Mouse (Mus musculus): ENCODE measurements around the gene Pygm.

Gene Pygm

GRCm38 (mm10) chr19:6384128-6384527 lies at the start of gene Pygm:
TSS of gene Pygm (plus strand) at chr19:6384399.
- DNase-seq, result no peak

- peak; percentile 90 for DNase-seq
These were observed 49.3 kb upstream of the Pygm start, which contains the start of gene Men1 for GRCm38 (mm10) chr19:6334673-6335457. TSS of gene Men1 (plus strand) at chr19:6334979.

DNA sequence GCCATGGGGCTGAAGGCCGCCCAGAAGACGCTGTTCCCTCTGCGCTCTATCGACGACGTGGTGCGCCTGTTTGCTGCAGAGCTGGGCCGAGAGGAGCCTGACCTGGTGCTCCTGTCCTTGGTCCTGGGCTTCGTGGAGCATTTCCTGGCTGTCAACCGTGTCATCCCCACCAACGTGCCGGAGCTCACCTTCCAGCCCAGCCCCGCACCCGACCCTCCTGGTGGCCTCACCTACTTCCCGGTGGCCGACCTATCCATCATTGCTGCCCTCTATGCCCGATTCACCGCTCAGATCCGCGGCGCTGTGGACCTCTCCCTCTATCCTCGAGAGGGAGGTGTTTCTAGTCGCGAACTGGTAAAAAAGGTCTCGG lies 48.8 kb upstream of the Pygm start:
- DNase-seq, result peak; percentile 34

DNA sequence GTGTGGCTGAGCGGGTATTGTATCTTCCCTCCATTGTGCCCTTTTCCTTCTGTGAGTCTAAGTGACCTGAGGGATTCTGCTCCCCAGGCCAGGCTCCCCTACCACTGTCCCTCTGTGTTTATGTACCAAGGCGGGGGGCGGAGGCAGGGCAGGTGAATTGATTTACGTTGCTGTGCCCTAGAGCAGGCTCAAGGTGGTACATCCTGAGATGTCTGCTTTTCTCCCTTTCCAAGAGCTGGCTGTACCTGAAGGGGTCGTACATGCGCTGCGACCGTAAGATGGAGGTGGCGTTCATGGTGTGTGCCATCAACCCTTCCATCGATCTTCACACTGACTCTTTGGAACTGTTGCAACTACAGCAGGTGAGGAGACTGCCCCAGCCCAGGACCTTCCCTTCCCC lies 47.3 kb upstream of the Pygm start:
- no peak for DNase-seq

DNA sequence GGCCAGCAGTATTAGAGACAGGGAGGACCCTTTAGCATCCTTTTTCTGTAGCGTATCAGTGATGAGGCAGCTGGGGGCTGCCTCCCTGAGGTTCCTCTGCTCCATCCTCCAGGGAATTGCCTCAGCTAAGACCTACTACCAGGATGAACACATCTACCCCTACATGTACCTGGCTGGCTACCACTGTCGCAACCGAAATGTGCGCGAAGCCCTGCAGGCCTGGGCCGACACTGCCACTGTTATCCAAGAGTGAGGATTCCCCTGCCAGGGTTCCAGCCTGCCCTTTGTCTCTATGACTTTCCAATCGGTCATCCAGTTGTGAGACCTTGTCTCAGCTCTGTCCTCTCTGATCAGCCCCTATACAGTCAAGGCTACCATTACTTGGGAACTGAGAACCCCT lies 46.0 kb upstream of the Pygm start:
- DNase-seq, result no peak

DNA sequence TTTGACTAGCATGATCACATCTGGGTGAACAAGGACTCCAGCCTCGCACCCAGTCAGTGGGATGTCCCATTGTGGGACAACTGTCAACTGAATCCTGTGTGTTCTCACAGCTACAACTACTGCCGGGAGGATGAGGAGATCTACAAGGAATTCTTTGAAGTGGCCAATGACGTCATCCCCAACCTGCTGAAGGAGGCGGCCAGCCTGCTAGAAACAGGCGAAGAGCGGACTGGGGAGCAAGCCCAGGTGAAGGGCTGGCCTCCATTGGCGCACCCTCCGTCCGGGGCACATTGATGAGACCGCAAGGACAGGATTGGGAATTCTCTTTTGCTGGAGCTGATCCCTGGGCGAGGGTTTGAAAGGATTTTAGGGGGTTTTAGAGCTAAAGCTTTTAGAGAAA lies 45.5 kb upstream of the Pygm start:
- no peak for DNase-seq

- no peak for DNase-seq
These were observed 45.0 kb upstream of the Pygm start for GRCm38 (mm10) chr19:6339191-6339590.

DNA sequence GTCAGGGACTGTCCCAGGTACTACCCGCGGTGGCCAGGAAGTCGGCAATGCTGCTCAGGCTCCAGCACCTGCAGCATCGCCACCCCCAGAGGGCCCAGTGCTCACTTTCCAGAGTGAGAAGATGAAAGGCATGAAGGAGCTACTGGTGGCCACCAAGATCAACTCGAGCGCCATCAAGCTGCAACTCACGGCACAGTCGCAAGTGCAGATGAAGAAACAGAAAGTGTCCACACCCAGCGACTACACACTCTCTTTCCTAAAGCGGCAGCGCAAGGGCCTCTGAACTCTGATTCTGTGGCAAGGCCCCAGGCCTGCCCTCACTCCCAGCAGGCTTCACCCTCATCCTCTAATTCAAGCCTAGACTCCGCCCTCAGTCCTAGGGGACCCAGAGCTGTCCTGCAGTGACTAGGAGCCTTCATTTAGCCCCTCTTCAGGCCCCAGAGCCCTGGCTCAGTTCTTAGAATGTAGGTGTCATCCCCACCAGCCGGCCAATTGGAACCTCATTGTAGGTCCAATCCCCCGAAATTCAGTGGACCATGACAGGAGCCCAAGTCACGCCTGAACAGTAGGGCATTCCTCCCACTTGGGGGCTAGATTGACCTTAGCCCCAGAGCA lies 44.2 kb upstream of the Pygm start:
- no peak for DNase-seq

DNA sequence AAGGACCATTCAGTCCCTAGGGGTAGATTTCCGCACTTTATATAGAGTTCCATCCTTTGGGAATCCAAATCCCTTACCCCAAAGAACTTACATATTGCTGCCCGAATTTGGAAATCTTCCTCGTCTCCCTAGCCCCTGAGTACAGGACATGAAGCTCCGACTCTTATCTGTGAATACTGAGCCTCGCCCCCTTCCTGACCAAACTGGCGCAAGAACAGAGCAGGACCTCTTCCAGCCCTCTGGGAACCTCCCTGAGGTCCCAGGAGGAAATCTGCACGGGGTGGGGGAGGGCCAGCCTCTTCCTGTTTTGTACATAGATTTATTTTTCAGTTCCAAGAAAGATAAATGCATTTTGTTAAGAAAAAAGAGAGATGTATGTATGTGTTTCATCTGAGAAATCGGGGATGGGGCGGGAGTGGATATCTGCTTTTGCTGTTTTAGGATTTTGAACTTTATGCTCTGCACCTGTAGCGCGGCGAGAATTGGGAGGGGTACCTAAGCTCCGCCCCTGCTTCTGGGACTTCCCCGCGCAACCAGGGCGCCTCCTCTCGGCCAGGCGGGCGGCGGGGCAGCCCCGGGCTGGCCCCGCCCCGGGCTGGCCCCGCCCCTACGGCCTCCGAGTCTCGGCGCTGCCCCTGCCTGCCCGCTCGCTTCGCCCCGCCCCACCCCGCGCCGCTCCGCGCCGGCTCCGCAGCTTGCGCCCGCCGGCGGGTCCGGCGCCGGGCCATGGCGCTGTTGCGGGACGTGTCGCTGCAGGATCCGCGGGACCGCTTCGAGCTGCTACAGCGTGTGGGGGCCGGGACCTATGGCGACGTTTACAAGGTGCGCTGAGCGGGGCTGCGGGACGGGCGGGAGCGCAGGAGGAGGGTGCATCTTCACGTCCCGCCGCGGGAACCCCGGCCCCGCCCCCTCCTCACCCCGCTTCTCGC lies 43.4 kb upstream of the Pygm start, which contains the start of gene Map4k2:
Map4k2 (plus strand) TSS at position 612 of the 929 bp plus-strand sequence.
- DNase-seq, result peak; percentile 65

DNA sequence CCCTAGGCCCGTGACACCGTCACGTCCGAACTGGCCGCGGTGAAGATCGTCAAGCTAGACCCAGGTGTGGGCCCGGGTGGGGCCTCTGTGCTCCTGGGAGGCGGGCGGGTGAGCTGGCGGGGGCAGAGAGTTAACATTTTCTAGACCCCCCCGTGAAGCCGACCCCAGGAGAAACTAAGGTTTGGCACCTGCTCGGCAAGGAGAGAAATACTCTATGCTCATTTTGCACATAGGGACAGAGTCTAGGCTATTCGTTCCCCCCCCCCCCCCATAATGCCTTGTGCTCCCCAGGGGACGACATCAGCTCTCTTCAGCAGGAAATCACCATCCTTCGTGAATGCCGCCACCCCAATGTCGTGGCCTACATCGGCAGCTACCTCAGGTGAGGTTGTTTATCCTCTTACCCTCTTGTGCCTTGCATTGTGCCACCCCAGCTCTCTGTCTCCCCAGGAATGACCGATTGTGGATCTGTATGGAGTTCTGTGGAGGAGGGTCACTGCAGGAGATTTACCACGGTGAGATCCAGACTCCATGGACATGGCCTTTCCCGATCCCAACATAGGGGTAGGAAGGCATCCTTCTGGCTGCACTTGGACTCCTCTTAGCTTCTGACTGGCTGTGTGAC lies 42.6 kb upstream of the Pygm start:
- DNase-seq, result no peak

DNA sequence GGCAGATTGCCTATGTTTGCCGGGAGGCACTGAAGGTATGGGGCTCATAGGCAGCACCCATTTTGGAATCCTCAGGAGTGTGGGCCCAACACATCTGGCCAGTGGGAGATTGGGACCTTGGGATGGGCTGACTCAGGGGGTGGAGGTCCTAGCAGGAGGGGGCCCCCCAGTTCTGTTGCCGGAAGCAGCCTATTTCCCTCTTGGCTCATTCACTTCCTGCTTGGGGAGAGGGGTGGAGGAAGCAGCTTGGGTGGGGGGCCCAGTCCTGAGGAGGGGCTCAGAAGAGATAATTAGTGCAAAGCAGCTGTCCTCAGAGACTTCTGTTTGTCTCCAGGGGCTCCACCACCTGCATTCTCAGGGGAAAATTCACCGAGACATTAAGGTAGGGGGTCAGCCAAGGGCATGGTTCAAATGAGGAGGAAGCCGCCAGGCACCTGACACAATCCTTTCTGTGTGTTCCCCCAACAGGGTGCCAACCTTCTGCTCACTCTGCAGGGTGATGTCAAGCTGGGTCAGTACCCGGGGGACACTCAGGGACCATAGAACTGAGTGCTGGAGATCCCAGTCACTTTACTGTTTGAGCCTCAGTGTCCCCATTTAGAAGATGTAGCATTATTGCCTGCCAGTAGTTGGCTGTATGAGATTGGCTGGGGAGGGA lies 41.8 kb upstream of the Pygm start:
- no peak for DNase-seq

DNA sequence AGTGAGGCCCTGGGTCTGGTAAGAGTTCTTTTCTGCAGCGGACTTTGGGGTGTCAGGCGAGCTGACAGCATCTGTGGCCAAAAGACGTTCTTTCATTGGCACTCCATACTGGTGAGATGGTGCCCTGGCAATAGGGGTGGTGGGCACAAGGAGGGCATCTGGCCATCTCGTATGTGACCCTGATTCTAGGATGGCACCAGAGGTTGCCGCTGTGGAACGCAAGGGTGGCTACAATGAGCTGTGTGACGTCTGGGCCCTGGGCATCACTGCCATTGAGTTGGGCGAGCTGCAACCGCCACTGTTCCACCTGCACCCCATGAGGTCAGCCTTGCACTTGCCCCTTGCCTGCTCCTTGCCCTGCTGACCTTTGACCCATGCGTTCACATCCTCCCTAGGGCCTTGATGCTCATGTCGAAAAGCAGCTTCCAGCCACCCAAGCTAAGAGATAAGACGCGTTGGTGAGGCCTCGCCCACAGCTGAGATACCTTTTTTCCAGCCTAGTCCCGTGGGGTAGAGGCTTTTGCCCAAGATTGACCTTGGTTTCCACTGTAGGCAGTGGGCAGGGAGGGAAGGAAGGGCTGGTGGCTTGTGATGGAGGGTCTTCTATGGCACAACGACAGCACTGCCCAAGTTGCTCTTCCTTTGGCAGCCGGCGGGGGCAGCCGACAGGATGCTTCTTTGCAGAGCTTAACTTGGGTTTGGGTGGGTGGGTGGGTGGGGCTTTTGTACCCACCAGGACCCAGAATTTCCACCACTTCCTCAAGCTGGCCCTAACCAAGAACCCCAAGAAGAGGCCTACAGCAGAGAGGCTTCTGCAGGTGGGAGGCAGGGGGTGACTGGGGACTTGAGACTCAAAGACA lies 40.9 kb upstream of the Pygm start:
- no peak for DNase-seq

DNA sequence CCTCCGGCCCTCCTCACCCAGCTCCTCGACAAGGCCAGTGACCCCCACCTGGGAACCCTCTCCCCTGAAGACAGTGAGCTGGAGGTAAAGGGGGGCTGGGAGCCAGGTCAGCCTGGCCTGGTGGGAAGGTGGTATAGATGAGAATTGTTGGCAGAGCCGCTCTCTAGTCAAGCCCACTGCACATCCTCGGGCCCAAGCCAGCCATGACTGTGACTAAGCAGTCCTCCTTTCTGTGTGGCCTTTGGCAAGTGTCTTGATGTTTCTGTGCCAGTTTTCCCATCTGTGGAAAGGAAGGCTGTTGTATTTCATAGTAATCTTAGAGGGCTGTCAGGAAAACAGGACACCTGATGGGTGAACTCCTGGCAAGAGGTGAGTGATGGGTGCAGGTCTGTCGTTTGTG lies 40.2 kb upstream of the Pygm start:
- no peak for DNase-seq

DNA sequence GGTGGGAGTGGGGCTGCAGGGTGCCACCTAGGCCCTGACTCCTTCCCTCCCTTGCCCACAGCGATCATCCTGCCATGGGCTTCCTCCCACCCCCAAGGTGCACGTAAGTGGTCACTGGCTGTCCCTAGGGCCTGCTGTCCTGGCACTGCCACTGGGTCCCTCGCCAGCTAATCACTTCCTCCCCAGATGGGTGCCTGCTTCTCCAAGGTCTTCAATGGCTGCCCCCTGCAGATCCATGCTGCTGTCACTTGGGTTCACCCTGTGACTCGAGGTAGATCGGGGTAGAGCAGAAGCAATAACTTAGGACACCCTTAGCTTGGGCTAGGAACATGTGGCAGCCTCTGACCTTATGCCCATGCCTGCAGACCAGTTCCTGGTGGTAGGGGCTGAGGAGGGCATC lies 38.2 kb upstream of the Pygm start:
- DNase-seq, result no peak

DNA sequence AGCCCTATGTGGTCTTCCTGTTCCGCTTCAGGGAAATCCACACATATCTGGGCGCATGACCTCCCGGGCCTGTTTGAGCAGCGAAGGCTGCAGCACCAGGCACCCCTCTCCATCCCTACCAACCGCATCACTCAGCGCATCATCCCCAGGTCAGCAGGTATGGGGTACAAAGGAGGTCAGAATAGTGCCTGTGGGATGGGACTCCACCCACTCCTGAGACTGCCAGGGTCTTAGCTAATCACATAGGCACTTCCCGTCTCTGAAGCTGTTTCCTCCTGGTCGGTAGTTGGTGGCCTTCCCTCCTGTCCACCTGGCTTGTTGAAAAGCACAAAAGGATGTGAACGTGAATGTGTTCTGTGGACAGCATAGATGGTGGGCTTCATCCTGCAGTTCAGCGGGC lies 37.5 kb upstream of the Pygm start:
- no peak for DNase-seq

DNA sequence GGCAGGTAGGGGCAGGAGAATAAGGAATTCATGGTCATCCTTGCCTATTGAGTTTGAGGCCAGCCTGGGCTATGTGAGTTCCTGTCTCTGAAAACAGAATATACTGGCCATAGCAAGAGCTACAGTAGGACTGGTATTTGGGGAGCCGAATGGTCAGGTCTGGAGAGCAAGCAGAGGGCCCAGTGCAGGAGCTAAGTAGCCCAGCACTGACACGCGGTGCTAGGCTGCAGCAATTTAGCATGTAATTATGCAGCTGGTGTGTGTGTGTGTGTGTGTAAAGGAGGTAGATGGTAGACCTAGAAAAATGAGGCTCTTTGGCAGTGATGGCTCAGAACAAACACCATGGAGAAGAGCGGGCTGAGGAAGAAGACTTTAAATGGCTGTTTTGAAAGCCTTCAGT lies 36.6 kb upstream of the Pygm start:
- no peak for DNase-seq

DNA sequence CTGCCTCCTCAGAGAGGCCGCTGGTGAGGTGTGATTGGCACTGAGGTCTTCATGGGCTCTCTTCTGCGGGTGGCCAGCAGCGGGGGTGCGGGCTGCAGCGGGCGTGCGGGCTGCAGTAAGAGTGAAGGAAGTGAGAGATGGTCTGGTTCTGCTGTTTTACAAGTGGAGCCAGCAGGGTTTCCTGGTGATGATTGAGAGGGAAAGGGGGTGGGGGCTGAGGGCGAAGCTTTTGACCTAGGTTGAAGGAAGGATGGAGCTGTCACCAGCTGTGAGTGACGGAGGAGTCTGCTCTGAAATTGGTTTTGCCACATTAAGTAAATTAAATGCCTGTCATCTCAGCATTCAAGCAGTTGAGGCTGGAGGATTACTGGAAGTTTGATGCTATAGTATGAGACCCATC lies 35.5 kb upstream of the Pygm start:
- DNase-seq, result no peak

GRCm38 (mm10) chr19:6349215-6349983 lies 34.8 kb upstream of the Pygm start:
- no peak for DNase-seq

GRCm38 (mm10) chr19:6351431-6352106 lies 32.6 kb upstream of the Pygm start:
- no peak for DNase-seq

DNA sequence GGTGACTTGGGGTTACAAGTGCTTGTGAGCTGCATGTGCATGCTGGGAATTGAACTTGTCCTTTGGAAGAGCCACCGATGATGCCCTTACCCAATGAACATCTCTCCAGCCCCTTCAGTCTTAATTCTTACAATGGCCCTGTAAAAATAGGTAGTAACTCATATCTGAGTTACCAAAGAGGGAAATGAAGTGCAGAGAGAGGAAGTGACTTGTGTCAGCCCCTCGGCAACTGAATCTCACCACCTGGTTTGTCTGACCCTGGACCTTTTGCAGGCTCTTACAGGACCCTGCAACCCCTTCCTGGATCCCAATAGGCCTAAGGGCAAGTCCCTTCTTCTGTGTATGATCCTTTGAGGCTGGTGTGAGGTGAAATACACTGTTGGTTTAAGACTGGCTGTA lies 32.1 kb upstream of the Pygm start:
- DNase-seq, result no peak

Measured in right cerebral cortex, postnatal 4 days (tissue).